Mouse (Mus musculus): ENCODE results near the gene Snapc3.
"Not testable (repeated sequence)": the region's sequence is repeated elsewhere in the genome, so short reads cannot be mapped to it uniquely, and the experiment has no call there.

Snapc3 gene

GRCm38 (mm10) chr4:83501037-83501430 lies 83.5 kb downstream of the Snapc3 start:
- DNase-seq = no peak

- DNase-seq = no peak
These were observed 92.1 kb downstream of the Snapc3 start for GRCm38 (mm10) chr4:83509600-83509999.

- DNase-seq = no peak
These were observed 93.6 kb downstream of the Snapc3 start for GRCm38 (mm10) chr4:83511083-83511482.

GRCm38 (mm10) chr4:83512217-83512616 lies 94.7 kb downstream of the Snapc3 start:
- DNase-seq = no peak

- DNase-seq = no peak
These were observed 95.1 kb downstream of the Snapc3 start for GRCm38 (mm10) chr4:83512644-83513043.

- DNase-seq = no peak
These were observed 96.7 kb downstream of the Snapc3 start for GRCm38 (mm10) chr4:83514183-83514582.

- DNase-seq = peak in 1 of 2 experiments; percentile 36
These were observed 97.6 kb downstream of the Snapc3 start for GRCm38 (mm10) chr4:83514976-83515669.

GRCm38 (mm10) chr4:83516144-83516543 lies 98.6 kb downstream of the Snapc3 start:
- DNase-seq = not testable (repeated sequence)
